Mouse (Mus musculus) megakaryocyte, embryonic 14.5 days (primary cell): Measurements from ENCODE around the gene Zfp800.

ENCODE experiments used
- FLI1 ChIP-seq: IDR thresholded peaks from 2 replicates; pipeline ENCODE4 v1.6.1; 2012; ENCODE audit warnings: low read length, inconsistent platforms, mixed read lengths
- GATA1 ChIP-seq: IDR thresholded peaks from 3 replicates; pipeline ENCODE4 v1.6.1; 2012; ENCODE audit warnings: mixed read lengths, low read length, inconsistent platforms, borderline replicate concordance

- no peak for TF ChIP-seq GATA1
- TF ChIP-seq FLI1, result no peak
Measured at GRCm38 (mm10) chr6:28381983-28382382, 15.8 kb downstream of the Zfp800 start.
